ENCODE assay signal across 8 mouse cellular contexts in the genomic region with DNA sequence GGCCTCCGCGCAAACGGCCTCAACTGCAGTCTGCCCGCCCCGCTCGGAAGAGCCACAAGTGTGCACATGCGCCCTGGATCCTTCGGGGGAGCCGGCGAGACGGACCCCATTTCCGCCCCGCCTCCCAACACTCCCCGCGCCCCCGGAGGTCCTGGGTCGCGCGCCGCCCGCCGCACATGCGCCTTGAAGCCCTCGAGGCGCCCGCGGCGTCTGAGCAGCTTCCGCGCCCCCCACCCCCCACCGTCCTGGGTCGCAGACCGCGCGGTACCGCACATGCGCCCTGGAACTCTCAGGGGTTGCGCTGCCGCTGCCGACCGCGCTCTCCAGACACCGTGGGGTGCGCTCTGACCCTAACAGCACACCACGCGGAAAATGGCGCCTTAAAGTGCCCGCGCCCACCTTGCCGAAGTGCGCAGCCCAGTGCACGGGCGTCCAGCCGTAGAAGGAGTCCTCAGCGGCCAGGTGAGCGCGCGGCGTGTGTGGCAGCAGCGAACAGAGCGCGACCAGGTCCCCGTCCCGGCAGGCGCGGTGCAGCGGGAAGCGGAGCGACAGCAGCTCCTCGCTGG. TPM values are rescaled to one million over a fixed set of nuclear protein-coding genes. Genes with fewer than 3 reads are reported as not detected.
DNase-seq lines count a peak whose midpoint lies in the region; ATAC-seq lines count a peak whose summit lies in the region.

No protein-coding gene starts in this region.

- WGBS in heart, embryonic 13.5 days, result under 1% methylated on average over 70 of the region's 70 CpGs
- under 1% methylated on average over 70 of the region's 70 CpGs for WGBS in liver, embryonic 13.5 days (ENCODE audit: insufficient replicate concordance)
- under 1% methylated on average over 69 of the region's 70 CpGs for WGBS in neural tube, embryonic 11.5 days
- under 1% methylated on average over 70 of the region's 70 CpGs for WGBS in stomach, embryonic 16.5 days

- peak overlapping the region; percentile 99 for H3K27ac ChIP-seq in heart, embryonic 13.5 days (replicated peaks)
- H3K27ac ChIP-seq in liver, embryonic 13.5 days, result peak overlapping the region; percentile 95
- H3K27ac ChIP-seq in neural tube, embryonic 11.5 days (ENCODE audit: low read depth, low read length), result peak overlapping the region; percentile 98
- peak overlapping the region; percentile 99 for H3K27ac ChIP-seq in stomach, embryonic 16.5 days (ENCODE audit: low read length)

- peak overlapping the region; percentile 97 for H3K9ac ChIP-seq in heart, embryonic 13.5 days
- H3K9ac ChIP-seq in liver, embryonic 13.5 days, result peak overlapping the region; percentile 92
- peak overlapping the region; percentile 99 for H3K9ac ChIP-seq in neural tube, embryonic 11.5 days (ENCODE audit: low read length)
- peak overlapping the region; percentile 92 for H3K9ac ChIP-seq in stomach, embryonic 16.5 days (ENCODE audit: low read length)

- DNase-seq in CD8-positive naive resting alpha-beta T cell, adult 2 months (ENCODE audit: low read depth in 2 of 2, low spot score in 2 of 2), result peak; percentile 81 to 82
- peak; percentile 88 for DNase-seq in brain, embryonic 18.5 days (ENCODE audit: low read depth, low spot score)
- DNase-seq in kidney, postnatal 10 days, result peak; percentile 95
- peak; percentile 78 for DNase-seq in liver, embryonic 13.5 days
- peak; percentile 97 for DNase-seq in neural tube, embryonic 11.5 days (ENCODE audit: low spot score)

- H3K9me3 ChIP-seq in erythroblast, embryonic 14.5 days (ENCODE audit: control insufficient read depth, low read length), result no peaks in the 10 kb centered on the region
- H3K9me3 ChIP-seq in heart, embryonic 13.5 days, result no peaks in the 10 kb centered on the region
- no peaks in the 10 kb centered on the region for H3K9me3 ChIP-seq in liver, embryonic 13.5 days (replicated peaks)
- H3K9me3 ChIP-seq in neural tube, embryonic 11.5 days (ENCODE audit: control insufficient read depth, low read length), result no peaks in the 10 kb centered on the region
- no peaks in the 10 kb centered on the region for H3K9me3 ChIP-seq in stomach, embryonic 16.5 days (replicated peaks; ENCODE audit: control insufficient read depth, low read length)

- H3K4me1 ChIP-seq in erythroblast, embryonic 14.5 days (ENCODE audit: control insufficient read depth), result peaks cover 49% of the 10 kb centered on the region
- peaks cover 50% of the 10 kb centered on the region for H3K4me1 ChIP-seq in heart, embryonic 13.5 days
- H3K4me1 ChIP-seq in liver, embryonic 13.5 days (replicated peaks), result peaks cover 38% of the 10 kb centered on the region
- peaks cover 16% of the 10 kb centered on the region; the same call in 1 of the 2 replicates for H3K4me1 ChIP-seq in neural tube, embryonic 11.5 days (ENCODE audit: control insufficient read depth, insufficient read depth, low read length)
- peaks cover 26% of the 10 kb centered on the region for H3K4me1 ChIP-seq in stomach, embryonic 16.5 days (ENCODE audit: control insufficient read depth, insufficient read depth, low read length)

- no peaks in the 10 kb centered on the region for H3K27me3 ChIP-seq in erythroblast, embryonic 14.5 days (ENCODE audit: control insufficient read depth)
- no peaks in the 10 kb centered on the region for H3K27me3 ChIP-seq in heart, embryonic 13.5 days (replicated peaks)
- H3K27me3 ChIP-seq in liver, embryonic 13.5 days, result no peaks in the 10 kb centered on the region
- no peaks in the 10 kb centered on the region for H3K27me3 ChIP-seq in neural tube, embryonic 11.5 days (ENCODE audit: control insufficient read depth, insufficient read depth, low read length)
- H3K27me3 ChIP-seq in stomach, embryonic 16.5 days (ENCODE audit: control insufficient read depth, insufficient read depth, low read length), result no peaks in the 10 kb centered on the region

- H3K36me3 ChIP-seq in erythroblast, embryonic 14.5 days (ENCODE audit: control insufficient read depth), result peaks cover 30% of the 10 kb centered on the region
- H3K36me3 ChIP-seq in heart, embryonic 13.5 days, result peaks cover 20% of the 10 kb centered on the region
- H3K36me3 ChIP-seq in liver, embryonic 13.5 days, result peaks cover 27% of the 10 kb centered on the region
- peaks cover 10% of the 10 kb centered on the region; the same call in 1 of the 2 replicates for H3K36me3 ChIP-seq in neural tube, embryonic 11.5 days (ENCODE audit: control insufficient read depth, insufficient read depth, low read length)
- peaks cover 13% of the 10 kb centered on the region for H3K36me3 ChIP-seq in stomach, embryonic 16.5 days (ENCODE audit: control insufficient read depth, insufficient read depth, low read length)

- ATAC-seq in heart, embryonic 13.5 days (ENCODE audit: extremely low read depth, insufficient number of reproducible peaks, low FRiP score, low TSS enrichment), result peak; percentile 45
- peak; percentile 45 for ATAC-seq in liver, embryonic 13.5 days (ENCODE audit: low read depth)
- ATAC-seq in neural tube, embryonic 11.5 days (ENCODE audit: insufficient read depth, low FRiP score, low TSS enrichment), result peak; percentile 81
- ATAC-seq in stomach, embryonic 16.5 days (ENCODE audit: insufficient read depth, low FRiP score), result peak; percentile 82

- H3K4me3 ChIP-seq in erythroblast, embryonic 14.5 days (replicated peaks), result peak overlapping the region; percentile 78
- peak overlapping the region; percentile 97 for H3K4me3 ChIP-seq in heart, embryonic 13.5 days
- peak overlapping the region; percentile 94 for H3K4me3 ChIP-seq in liver, embryonic 13.5 days (replicated peaks)
- peak overlapping the region; percentile 95 for H3K4me3 ChIP-seq in neural tube, embryonic 11.5 days (ENCODE audit: low read depth, low read length)
- peak overlapping the region; percentile 96 for H3K4me3 ChIP-seq in stomach, embryonic 16.5 days (replicated peaks; ENCODE audit: low read length)

- H3K4me2 ChIP-seq in heart, embryonic 13.5 days, result peak overlapping the region; percentile 94
- peak overlapping the region; percentile 96 for H3K4me2 ChIP-seq in liver, embryonic 13.5 days
- H3K4me2 ChIP-seq in neural tube, embryonic 11.5 days (ENCODE audit: low read depth), result peak overlapping the region; percentile 80
- H3K4me2 ChIP-seq in stomach, embryonic 16.5 days (ENCODE audit: low read depth, low read length), result peak overlapping the region; percentile 93

RNA-seq across cellular contexts. Expression of a gene that starts 0.5 kb away (rescaled TPM):
- 0.96 and 1.2 TPM in 2 replicates for polyA plus RNA-seq in erythroblast, embryonic 14.5 days (2012)
- 51.4 and 55.3 TPM in 2 replicates for polyA plus RNA-seq in heart, embryonic 13.5 days (2015; fragmentation: Nextera tagmentation; extraction: Ambion mirVana)
- polyA plus RNA-seq in liver, embryonic 13.5 days (2015; fragmentation: Nextera tagmentation; extraction: Ambion mirVana), result 30.7 and 37.0 TPM in 2 replicates
- polyA plus RNA-seq in neural tube, embryonic 11.5 days (2014; fragmentation: Nextera tagmentation; extraction: Ambion mirVana), result 109 TPM in 2 replicates
- polyA plus RNA-seq in stomach, embryonic 16.5 days (2015; fragmentation: Nextera tagmentation; extraction: Ambion mirVana), result 75.1 and 83.0 TPM in 2 replicates

Comparison
In these comparisons a context has a peak if more than half of its experiments do, and no peak if none do; other contexts are left out.
1. Peak in every context shown above with its lines: DNase-seq, ATAC-seq, H3K4me3 ChIP-seq and H3K27ac ChIP-seq.
2. RNA of a gene that starts 0.5 kb away (polyA plus RNA-seq): 109 TPM in neural tube, embryonic 11.5 days, 75.1 to 83.0 TPM in stomach, embryonic 16.5 days, 51.4 to 55.3 TPM in heart, embryonic 13.5 days and 30.7 to 37.0 TPM in liver, embryonic 13.5 days; 0.96 to 1.2 TPM in erythroblast, embryonic 14.5 days; every median in the first group is over 10 times any median in the second.